Mouse (Mus musculus) neutrophil, adult 59 days (primary cell): ENCODE results near the gene Ccdc47. TPM values are rescaled to one million over a fixed set of nuclear protein-coding genes. Genes with fewer than 3 reads are reported as not detected.

ENCODE experiments used
- total RNA-seq, 2 experiments: library from RNA; stranded (reverse); gene quantifications; 1 replicate in 1 of 2; 2 replicates in 1 of 2; pipeline ENCODE4 v1.2.4; 2023

Ccdc47 gene
- 10 to 100 TPM; 30.8 to 41.2 TPM for total RNA-seq

DNA sequence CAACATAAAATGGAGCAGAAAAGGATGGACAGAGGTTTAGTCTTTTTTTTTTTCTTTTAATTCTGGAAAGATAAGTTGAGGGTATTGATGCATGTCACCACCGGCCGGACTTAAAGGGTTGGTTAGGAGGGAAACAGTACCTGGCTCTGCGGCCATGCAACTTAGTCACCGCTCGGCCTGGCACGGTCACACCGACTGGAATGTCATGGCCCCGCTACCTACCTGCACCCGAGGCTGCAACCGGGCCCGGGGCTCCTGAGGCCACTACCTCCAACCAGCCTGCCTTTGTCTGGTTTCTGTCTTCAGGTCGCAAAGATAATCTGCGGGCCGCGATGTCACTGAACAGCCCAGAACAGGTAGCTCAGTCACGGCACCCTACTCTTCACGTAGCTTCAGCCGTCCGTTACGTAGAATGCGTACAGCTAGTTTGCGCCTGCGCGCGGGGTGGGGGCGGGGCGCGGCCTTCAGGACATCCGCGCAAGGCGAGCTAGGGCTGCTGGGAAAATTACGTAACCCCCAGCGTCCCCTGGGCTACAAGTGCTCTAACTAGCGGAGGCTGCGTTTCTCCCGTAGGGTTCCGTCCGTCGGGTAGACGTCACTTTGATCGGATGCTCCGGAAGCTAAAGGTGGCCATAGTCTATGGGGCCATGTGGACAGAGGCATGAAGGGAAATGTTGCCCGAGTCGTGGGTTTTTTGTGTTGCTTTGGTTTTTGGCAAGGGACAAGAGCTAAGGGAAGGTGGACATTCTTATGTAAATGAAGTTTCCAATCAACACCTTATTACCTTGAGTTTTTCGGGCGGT is at the start of gene Ccdc47:
Gene Ccdc47 (minus strand): TSS at position 418 of the 803 bp plus-strand sequence.

DNA sequence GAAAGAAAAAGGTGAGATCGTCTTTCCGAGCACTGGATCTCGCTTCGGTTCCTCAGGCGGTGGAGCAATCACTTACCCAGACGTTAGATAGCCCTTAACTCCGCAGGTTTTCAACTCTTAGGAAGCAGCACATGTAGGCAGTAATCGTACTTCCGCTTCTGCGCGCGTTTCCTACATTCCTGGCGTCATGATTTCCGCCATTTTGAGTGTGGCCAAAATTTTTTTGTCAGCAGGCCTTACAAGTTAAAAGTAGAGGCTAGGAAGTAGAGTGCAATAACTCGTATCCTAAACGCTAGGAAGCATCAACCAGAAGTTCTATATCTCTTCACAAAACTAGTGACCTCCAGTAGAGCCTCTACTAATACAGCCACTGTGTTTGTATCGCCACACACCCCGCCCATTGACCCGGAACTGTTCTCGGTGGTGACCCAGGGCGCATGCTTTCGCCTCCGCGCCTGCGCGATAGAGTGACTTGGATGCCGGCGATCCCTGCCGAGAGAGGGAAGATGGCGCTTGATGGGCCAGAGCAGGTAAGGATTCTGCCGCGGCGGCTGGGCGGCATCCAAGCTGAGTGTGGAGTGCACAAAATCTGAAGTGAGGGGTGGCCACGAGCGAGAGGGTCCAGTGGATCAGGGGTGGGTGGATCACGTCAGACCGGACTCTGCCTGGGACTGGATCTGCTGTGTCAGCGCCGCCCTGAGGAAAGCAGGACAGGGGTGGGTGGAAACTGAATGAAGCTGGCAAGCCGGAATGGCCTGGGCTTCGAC is 39.7 kb upstream of the Ccdc47 start, which contains the start of the genes Ftsj3 and Psmc5:
Gene Ftsj3 (minus strand): TSS at position 395 of the 767 bp plus-strand sequence.
Gene Psmc5 (plus strand): TSS at position 470 of the 767 bp plus-strand sequence.

DNA sequence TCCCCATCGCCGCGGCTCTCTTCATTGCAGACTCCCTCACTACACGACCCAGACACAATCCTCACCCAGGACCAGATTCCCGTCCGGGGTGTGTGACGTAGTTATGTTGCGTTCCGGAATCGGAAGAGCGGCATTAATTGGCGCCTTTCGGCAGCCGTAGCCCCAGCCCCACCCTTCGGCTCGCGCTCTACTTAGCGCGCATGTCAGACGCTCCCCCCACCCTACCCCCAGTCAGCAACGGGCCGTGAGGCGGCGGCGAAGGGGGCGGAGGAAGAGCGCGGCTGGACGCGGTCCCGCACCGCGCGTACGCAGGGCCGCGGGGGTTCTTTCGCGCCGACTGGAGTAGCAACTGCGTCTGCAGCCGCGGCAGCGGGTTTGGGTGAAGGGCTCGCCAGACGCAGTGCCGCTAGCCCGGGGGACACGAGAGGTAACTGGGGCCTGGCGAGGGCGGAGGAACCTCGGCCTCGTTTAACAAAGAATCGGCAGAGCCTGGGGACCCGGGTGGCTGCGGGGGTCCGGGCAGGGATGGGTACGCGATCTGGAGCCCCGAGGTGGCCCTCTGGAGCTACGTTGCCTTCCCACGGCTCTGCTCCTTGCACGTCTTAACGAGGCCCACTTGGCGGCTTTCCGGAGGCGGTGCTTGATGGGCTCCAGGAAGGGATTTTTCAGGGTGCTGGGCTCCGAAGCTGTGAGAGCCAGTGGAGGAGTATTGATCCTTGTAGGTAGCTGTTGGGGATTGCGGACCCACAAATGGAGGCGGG is 766 bp upstream of the Ccdc47 start, which contains the start of gene Ddx42:
Gene Ddx42 (plus strand): TSS at position 197 of the 761 bp plus-strand sequence.

DNA sequence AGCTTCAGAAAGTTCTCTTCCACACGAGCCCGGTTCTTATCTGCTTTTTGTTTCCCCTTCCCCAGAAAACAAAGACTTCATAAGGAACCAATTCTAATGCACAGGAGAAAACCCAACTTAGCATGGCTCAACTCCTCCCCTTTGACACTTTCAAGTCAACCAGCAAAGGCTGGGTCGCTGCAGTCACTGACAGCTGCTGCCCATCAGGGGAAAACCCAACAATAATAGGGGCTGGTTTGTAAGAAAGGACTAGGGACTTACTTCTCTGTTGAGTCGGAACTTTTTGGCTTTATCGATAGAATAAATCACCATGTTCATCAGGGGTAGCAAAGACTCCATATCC is 14.1 kb downstream of the Ccdc47 start, which contains the start of gene Strada:
Gene Strada (minus strand): TSS at position 46 of the 343 bp plus-strand sequence.

DNA sequence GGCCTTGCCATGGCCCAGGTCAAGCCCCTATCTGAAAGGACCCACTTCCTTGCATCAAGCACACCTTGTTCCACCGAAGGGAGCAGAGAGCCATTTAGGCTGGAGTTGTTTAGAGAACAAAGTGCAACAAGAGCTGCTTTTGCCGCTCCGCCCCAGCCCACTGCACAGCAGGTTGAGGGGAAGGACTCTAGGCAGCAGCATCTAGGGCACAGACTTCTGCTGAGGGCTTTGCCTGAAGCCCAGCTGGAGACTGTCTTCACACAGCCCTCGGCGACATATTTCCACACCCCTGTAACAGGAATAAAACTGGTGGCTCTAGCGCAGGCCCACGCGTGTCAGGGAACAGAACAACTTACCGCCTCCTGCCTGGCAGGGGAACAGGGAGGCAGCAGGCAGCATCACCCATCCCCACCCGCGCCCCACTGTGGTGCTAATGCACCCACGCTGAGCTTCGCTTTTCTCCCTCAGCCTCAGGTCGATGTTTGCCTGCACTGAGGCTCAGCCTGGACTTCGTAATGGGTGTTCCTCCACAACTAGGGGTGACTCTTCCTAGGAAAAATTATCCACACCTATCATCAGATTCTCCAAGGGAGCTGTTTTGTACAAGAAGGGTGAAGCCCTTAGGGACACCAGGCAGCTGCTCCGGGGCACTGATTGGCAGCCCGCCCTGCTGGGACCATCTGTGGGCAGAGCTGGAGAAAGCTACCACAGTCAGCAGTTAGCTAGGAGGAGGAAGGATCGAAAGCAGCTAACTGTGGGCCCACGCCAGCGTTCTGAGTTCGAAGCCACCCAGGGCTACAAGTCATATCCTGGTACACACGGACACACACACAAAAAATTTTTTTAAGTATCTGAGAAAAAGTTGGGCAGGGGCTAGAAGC is 55.1 kb downstream of the Ccdc47 start, which contains the start of the genes Gm10840 and Limd2:
Gene Gm10840 (plus strand): TSS at position 10 of the 881 bp plus-strand sequence.
Gene Limd2 (minus strand): TSS at position 20 of the 881 bp plus-strand sequence.

Other genes starting within 250 kb of the Ccdc47 start
- gene Ace, start 248.4 kb downstream of the Ccdc47 start, total RNA-seq, result 1 to 10 TPM; 2.2 to 2.4 TPM
- gene Ace3, start 221.7 kb downstream of the Ccdc47 start, total RNA-seq, result not detected
- not detected for gene Kcnh6, start 208.2 kb downstream of the Ccdc47 start, total RNA-seq
- gene Dcaf7, start 179.5 kb downstream of the Ccdc47 start, total RNA-seq, result 10 to 100 TPM; 48.1 to 54.6 TPM
- 1 to 10 TPM; 5.8 to 5.9 TPM for gene Taco1, start 150.3 kb downstream of the Ccdc47 start, total RNA-seq
- 100 to 1,000 TPM; 195 to 202 TPM for gene Map3k3, start 131.7 kb downstream of the Ccdc47 start, total RNA-seq
- gene Gm10840, start 55.5 kb downstream of the Ccdc47 start, total RNA-seq, result 1 to 10 TPM; 1.7 to 5.7 TPM
- 100 to 1,000 TPM; 442 to 451 TPM for gene Limd2, start 55.5 kb downstream of the Ccdc47 start, total RNA-seq
- gene Strada, start 14.2 kb downstream of the Ccdc47 start, total RNA-seq, result 10 to 100 TPM; 21.5 to 24.7 TPM
- gene Ddx42, start 582 bp upstream of the Ccdc47 start, total RNA-seq, result 10 to 100 TPM; 34.5 to 35.3 TPM
- gene Ftsj3, start 39.7 kb upstream of the Ccdc47 start, total RNA-seq, result 10 to 100 TPM; 20.8 to 20.9 TPM
- gene Psmc5, start 39.8 kb upstream of the Ccdc47 start, total RNA-seq, result 10 to 100 TPM; 28.5 to 35.0 TPM
- gene Smarcd2, start 56.6 kb upstream of the Ccdc47 start, total RNA-seq, result 10 to 100 TPM; 91.3 to 96.2 TPM
- under 1 TPM; 0.11 to 0.22 TPM for gene Tcam1, start 60.3 kb upstream of the Ccdc47 start, total RNA-seq
- gene Gh, start 85.5 kb upstream of the Ccdc47 start, total RNA-seq, result not detected
- gene Cd79b, start 98.4 kb upstream of the Ccdc47 start, total RNA-seq, result 10 to 100 TPM; 13.0 to 25.4 TPM
- gene Scn4a, start 136.9 kb upstream of the Ccdc47 start, total RNA-seq, result under 1 TPM; 0.04 TPM
- gene Prr29, start 149.1 kb upstream of the Ccdc47 start, total RNA-seq, result not detected
- 10 to 100 TPM; 15.7 to 19.1 TPM for gene Icam2, start 171.7 kb upstream of the Ccdc47 start, total RNA-seq